Mouse (Mus musculus): ENCODE results near the gene Atp2a3.

DNA sequence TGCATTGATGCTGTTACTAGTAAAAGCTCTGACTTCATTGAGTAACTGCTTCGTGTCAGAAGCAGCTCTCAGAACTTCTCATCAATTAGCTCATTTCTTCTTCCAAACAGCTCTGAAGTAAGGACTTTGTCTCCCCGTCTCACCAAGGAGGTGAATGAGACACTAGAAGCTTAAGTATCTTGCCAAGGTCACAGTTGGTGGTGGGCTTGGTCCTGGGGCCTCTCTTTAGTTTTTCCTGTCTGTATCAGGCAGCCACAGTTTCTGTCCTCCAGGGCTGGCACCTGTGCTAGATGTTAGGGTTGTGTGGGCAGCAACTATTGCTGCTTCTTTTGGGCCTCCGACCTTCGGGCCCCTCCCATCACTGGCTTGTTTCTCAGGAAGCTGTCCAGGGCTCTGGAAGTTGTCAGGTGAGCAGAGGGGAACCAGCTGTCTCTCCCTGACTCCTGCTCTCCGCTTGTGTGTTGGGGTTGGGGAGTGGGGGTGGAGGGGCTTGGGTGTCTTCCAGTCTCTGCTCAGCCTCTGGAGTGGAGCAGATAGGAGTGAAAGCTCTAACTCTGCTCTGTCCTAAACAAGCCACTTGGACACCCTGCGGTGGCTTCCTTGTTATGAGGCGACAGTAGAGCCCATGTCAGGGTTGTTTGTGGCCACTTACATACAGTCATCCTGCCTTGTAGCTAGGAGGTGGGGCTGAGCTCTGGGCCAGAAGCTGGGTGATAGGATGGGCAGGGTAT lies 2.3 kb downstream of the Atp2a3 start:
- TF ChIP-seq CTCF (IDR thresholded peaks at IDR 0.05; ENCODE audit: control insufficient read depth, insufficient read depth, insufficient read length) (no peak), MYOG (IDR thresholded peaks at IDR 0.05; ENCODE audit: control insufficient read depth, extremely low read depth, insufficient read length) (no peak), MAX (IDR thresholded peaks at IDR 0.05) (no peak), FOSL1 (IDR thresholded peaks at IDR 0.05; ENCODE audit: insufficient read depth, low read length, poor library complexity, severe bottlenecking) (no peak), MYOD1 (IDR thresholded peaks at IDR 0.05; ENCODE audit: control insufficient read depth, insufficient read length, low read depth) (no peak)
